Mouse (Mus musculus) CH12.LX (cell line): ENCODE data around the gene Tor1a. TPM values are rescaled to one million over a fixed set of nuclear protein-coding genes. Genes with fewer than 3 reads are reported as not detected.

Experiments
- DNase-seq: peaks from one replicate; pipeline ENCODE4 v3.0.0-alpha.2; 2013; ENCODE audit errors: extremely low read depth
- H3K27ac ChIP-seq: 2 replicates; pipeline ENCODE4 v1.5.1; 2012; ENCODE audit warnings: low read depth, mild to moderate bottlenecking, control low read depth, moderate library complexity; ENCODE audit not compliant: insufficient read depth
- H3K27me3 ChIP-seq: replicated peaks from 2 replicates; pipeline ENCODE3; 2012; ENCODE audit warnings: inconsistent platforms
- H3K36me3 ChIP-seq, 2 experiments: replicated peaks in 1 of 2; 2 replicates each; pipeline versions ENCODE3 to v1.6.1; 2012; ENCODE audit warnings: inconsistent platforms in 1 of 2, low read length in 1 of 2, mild to moderate bottlenecking in 1 of 2, mixed read lengths in 1 of 2, moderate library complexity in 1 of 2; ENCODE audit not compliant: control insufficient read depth in 1 of 2, insufficient read depth in 1 of 2
- H3K4me1 ChIP-seq, 2 experiments: 2 replicates each; pipeline ENCODE4 v1.6.1; 2012; ENCODE audit warnings: inconsistent platforms in 1 of 2, moderate library complexity in 1 of 2; ENCODE audit not compliant: insufficient read depth in 2 of 2, control insufficient read depth in 1 of 2
- H3K4me2 ChIP-seq: 2 replicates; pipeline ENCODE4 v1.6.1; 2012; ENCODE audit warnings: low read depth, mild to moderate bottlenecking, control low read depth; ENCODE audit not compliant: poor library complexity, insufficient read depth, severe bottlenecking
- H3K4me3 ChIP-seq, 3 experiments: fragments of 150-350 bp in 1 of 3; sonication (generic) in 1 of 3; replicated peaks in 1 of 3; 2 replicates each; pipeline versions ENCODE3 to v1.5.1; 2011 to 2012; ENCODE audit warnings: low read depth in 2 of 3, low read length in 2 of 3, mild to moderate bottlenecking in 2 of 3, moderate library complexity in 2 of 3, control low read depth in 1 of 3, improper control_type of control experiment in 1 of 3, inconsistent platforms in 1 of 3, mixed read lengths in 1 of 3; ENCODE audit not compliant: poor library complexity in 1 of 3
- H3K79me2 ChIP-seq: replicated peaks from 2 replicates; pipeline ENCODE4 v1.6.1; 2012; ENCODE audit warnings: mild to moderate bottlenecking, moderate library complexity; ENCODE audit not compliant: control insufficient read depth, poor library complexity, insufficient read depth, severe bottlenecking; ENCODE audit errors: extremely low read depth
- H3K9ac ChIP-seq: 2 replicates; pipeline ENCODE4 v1.6.1; 2012; ENCODE audit warnings: low read depth, mild to moderate bottlenecking, control low read depth, moderate library complexity; ENCODE audit not compliant: insufficient read depth
- H3K9me3 ChIP-seq: replicated peaks from 2 replicates; pipeline ENCODE3; 2012; ENCODE audit warnings: low read length, inconsistent platforms, mixed read lengths
- BHLHE40 ChIP-seq: IDR thresholded peaks from 2 replicates; pipeline ENCODE4 v1.6.1; 2011; ENCODE audit warnings: mild to moderate bottlenecking, low read depth, low read length, improper control_type of control experiment
- CHD1 ChIP-seq: IDR thresholded peaks from 2 replicates; pipeline ENCODE4 v1.6.1; 2012; ENCODE audit warnings: low read depth, low read length, improper control_type of control experiment, inconsistent platforms
- CHD2 ChIP-seq: IDR thresholded peaks from 2 replicates; pipeline ENCODE4 v1.6.1; 2011; ENCODE audit warnings: low read length, improper control_type of control experiment
- CTCF ChIP-seq, 2 experiments: IDR thresholded peaks in 1 of 2; conservative IDR thresholded peaks in 1 of 2; 2 replicates each; pipeline ENCODE4 v1.5.1; 2011 to 2012; ENCODE audit warnings: low read depth in 2 of 2, low read length in 2 of 2, improper control_type of control experiment in 1 of 2, inconsistent platforms in 1 of 2, mild to moderate bottlenecking in 1 of 2, moderate library complexity in 1 of 2
- E2F4 ChIP-seq: IDR thresholded peaks from 2 replicates; pipeline ENCODE4 v1.6.1; 2011; ENCODE audit warnings: low read depth, low read length, improper control_type of control experiment; ENCODE audit not compliant: insufficient replicate concordance
- ELF1 ChIP-seq: IDR thresholded peaks from 2 replicates; pipeline ENCODE4 v1.6.1; 2014; ENCODE audit warnings: low read depth, mild to moderate bottlenecking, inconsistent platforms, low read length, improper control_type of control experiment
- EP300 ChIP-seq: IDR thresholded peaks from 2 replicates; pipeline ENCODE4 v1.6.1; 2011; ENCODE audit warnings: low read length, improper control_type of control experiment
- ETS1 ChIP-seq: conservative IDR thresholded peaks from 2 replicates; pipeline ENCODE4 v1.6.1; 2012; ENCODE audit warnings: low read depth, mild to moderate bottlenecking, inconsistent platforms, low read length, improper control_type of control experiment, moderate library complexity
- GABPA ChIP-seq: IDR thresholded peaks from 2 replicates; pipeline ENCODE4 v1.6.1; 2012; ENCODE audit warnings: low read depth, low read length, improper control_type of control experiment, inconsistent platforms; ENCODE audit not compliant: insufficient replicate concordance
- HCFC1 ChIP-seq: IDR thresholded peaks from 2 replicates; pipeline ENCODE4 v1.6.1; 2012; ENCODE audit warnings: low read depth, mild to moderate bottlenecking, inconsistent platforms, low read length, improper control_type of control experiment
- IRF4 ChIP-seq: IDR thresholded peaks from 2 replicates; pipeline ENCODE4 v1.6.1; 2014; ENCODE audit warnings: low read depth, mild to moderate bottlenecking, inconsistent platforms, low read length, improper control_type of control experiment
- JUN ChIP-seq: IDR thresholded peaks from 2 replicates; pipeline ENCODE4 v1.6.1; 2011; ENCODE audit warnings: low read depth, mild to moderate bottlenecking, low read length, improper control_type of control experiment, moderate library complexity; ENCODE audit not compliant: insufficient read depth
- JUND ChIP-seq: conservative IDR thresholded peaks from 2 replicates; pipeline ENCODE4 v1.6.1; 2011; ENCODE audit warnings: low read depth, low read length, improper control_type of control experiment
- KAT2A ChIP-seq: IDR thresholded peaks from 2 replicates; pipeline ENCODE4 v1.6.1; 2012; ENCODE audit warnings: low read length, improper control_type of control experiment, inconsistent platforms; ENCODE audit not compliant: insufficient replicate concordance
- MAFK ChIP-seq: IDR thresholded peaks from 2 replicates; pipeline ENCODE4 v1.6.1; 2011; ENCODE audit warnings: low read length, improper control_type of control experiment; ENCODE audit not compliant: insufficient replicate concordance
- MAX ChIP-seq: IDR thresholded peaks from 2 replicates; pipeline ENCODE4 v1.6.1; 2011; ENCODE audit warnings: low read length, improper control_type of control experiment
- MAZ ChIP-seq: IDR thresholded peaks from 2 replicates; pipeline ENCODE4 v1.6.1; 2012; ENCODE audit warnings: low read depth, mild to moderate bottlenecking, inconsistent platforms, low read length, improper control_type of control experiment, moderate library complexity
- MEF2A ChIP-seq: IDR thresholded peaks from 2 replicates; pipeline ENCODE4 v1.6.1; 2014; ENCODE audit warnings: low read depth, mild to moderate bottlenecking, inconsistent platforms, low read length, improper control_type of control experiment, borderline replicate concordance
- MXI1 ChIP-seq: IDR thresholded peaks from 2 replicates; pipeline ENCODE4 v1.6.1; 2011; ENCODE audit warnings: mild to moderate bottlenecking, low read depth, low read length, improper control_type of control experiment
- MYC ChIP-seq: IDR thresholded peaks from 2 replicates; pipeline ENCODE4 v1.6.1; 2011; ENCODE audit warnings: low read depth, mild to moderate bottlenecking, improper control_type of control experiment, low read length
- NELFE ChIP-seq: IDR thresholded peaks from 2 replicates; pipeline ENCODE4 v1.6.1; 2011; ENCODE audit warnings: low read depth, low read length, improper control_type of control experiment
- NRF1 ChIP-seq: IDR thresholded peaks from 2 replicates; pipeline ENCODE4 v1.6.1; 2014; ENCODE audit warnings: low read depth, mild to moderate bottlenecking, inconsistent platforms, low read length, improper control_type of control experiment, moderate library complexity
- PAX5 ChIP-seq: IDR thresholded peaks from 2 replicates; pipeline ENCODE4 v1.6.1; 2012; ENCODE audit warnings: low read length, inconsistent platforms, mixed read lengths
- POLR2A ChIP-seq: IDR thresholded peaks from 2 replicates; pipeline ENCODE4 v1.6.1; 2011; ENCODE audit warnings: low read depth, mild to moderate bottlenecking, improper control_type of control experiment, low read length
- POLR2AphosphoS2 ChIP-seq: IDR thresholded peaks from 2 replicates; pipeline ENCODE4 v1.6.1; 2011; ENCODE audit warnings: low read depth, low read length, improper control_type of control experiment
- RAD21 ChIP-seq: IDR thresholded peaks from 2 replicates; pipeline ENCODE4 v1.6.1; 2011; ENCODE audit warnings: low read depth, mild to moderate bottlenecking, low read length, improper control_type of control experiment, moderate library complexity
- RCOR1 ChIP-seq: conservative IDR thresholded peaks from 2 replicates; pipeline ENCODE4 v1.6.1; 2012; ENCODE audit warnings: low read depth, mild to moderate bottlenecking, inconsistent platforms, low read length, improper control_type of control experiment
- SIN3A ChIP-seq: IDR thresholded peaks from 2 replicates; pipeline ENCODE4 v1.6.1; 2012; ENCODE audit warnings: low read length, improper control_type of control experiment, inconsistent platforms
- SMC3 ChIP-seq: IDR thresholded peaks from 2 replicates; pipeline ENCODE4 v1.6.1; 2011; ENCODE audit warnings: low read depth, low read length, improper control_type of control experiment
- TBP ChIP-seq: conservative IDR thresholded peaks from 2 replicates; pipeline ENCODE4 v1.6.1; 2011; ENCODE audit warnings: low read depth, low read length, improper control_type of control experiment
- TCF12 ChIP-seq: IDR thresholded peaks from 2 replicates; pipeline ENCODE4 v1.6.1; 2014; ENCODE audit warnings: low read depth, mild to moderate bottlenecking, inconsistent platforms, low read length, improper control_type of control experiment
- UBTF ChIP-seq: IDR thresholded peaks from 2 replicates; pipeline ENCODE4 v1.6.1; 2012; ENCODE audit warnings: low read depth, mild to moderate bottlenecking, inconsistent platforms, low read length, improper control_type of control experiment, moderate library complexity
- USF1 ChIP-seq: IDR thresholded peaks from 2 replicates; pipeline ENCODE4 v1.6.1; 2014; ENCODE audit warnings: low read depth, mild to moderate bottlenecking, inconsistent platforms, low read length, improper control_type of control experiment
- USF2 ChIP-seq: conservative IDR thresholded peaks from 2 replicates; pipeline ENCODE4 v1.6.1; 2011; ENCODE audit warnings: low read depth, low read length, improper control_type of control experiment
- ZC3H11A ChIP-seq: IDR thresholded peaks from 2 replicates; pipeline ENCODE4 v1.6.1; 2012; ENCODE audit warnings: low read depth, mild to moderate bottlenecking, inconsistent platforms, low read length, improper control_type of control experiment
- ZKSCAN1 ChIP-seq: IDR thresholded peaks from 2 replicates; pipeline ENCODE4 v1.6.1; 2012; ENCODE audit warnings: low read depth, inconsistent platforms, low read length, improper control_type of control experiment, borderline replicate concordance
- ZMIZ1 ChIP-seq: IDR thresholded peaks from 2 replicates; pipeline ENCODE4 v1.6.1; 2012; ENCODE audit warnings: low read depth, mild to moderate bottlenecking, inconsistent platforms, low read length, improper control_type of control experiment
- ZNF384 ChIP-seq: IDR thresholded peaks from 2 replicates; pipeline ENCODE4 v1.6.1; 2012; ENCODE audit warnings: low read depth, low read length, improper control_type of control experiment, inconsistent platforms
- dilution Hi-C: fragments of 300-500 bp; cut with MboI; formaldehyde crosslinking; loops from 2 replicates; pipeline ENCODE4 v1.14.3; 2020; ENCODE audit warnings: low sequenced_read_pairs; ENCODE audit not compliant: extremely low pct_unique_long_range_greater_than_20kb, extremely low pct_ligation_motif_present
- in situ Hi-C: fragments of 300-500 bp; cut with MboI; formaldehyde crosslinking; loops from 3 replicates; pipeline ENCODE4 v1.14.3; 2019; ENCODE audit warnings: low sequenced_read_pairs, low pct_ligation_motif_present, low pct_unique_long_range_greater_than_20kb, mixed read lengths
- polyA plus RNA-seq: library from polyadenylated mRNA; unstranded; fragments of >175 nt; gene quantifications from 2 replicates; pipeline ENCODE4 v1.2.1, GENCODE M21; 2012; ENCODE audit warnings: low read depth; ENCODE audit not compliant: insufficient read length
- total RNA-seq, 2 experiments: library from RNA; depleted of rRNA; stranded (reverse); fragments of 300-350 nt in 1 of 2; fragments of >200 nt in 1 of 2; gene quantifications; 2 replicates each; pipeline ENCODE4 v1.2.3; 2012 to 2014

The Tor1a gene
- total and polyA plus RNA-seq, 3 experiments, result 44.9 to 58.2 (median 45.6) TPM

DNA sequence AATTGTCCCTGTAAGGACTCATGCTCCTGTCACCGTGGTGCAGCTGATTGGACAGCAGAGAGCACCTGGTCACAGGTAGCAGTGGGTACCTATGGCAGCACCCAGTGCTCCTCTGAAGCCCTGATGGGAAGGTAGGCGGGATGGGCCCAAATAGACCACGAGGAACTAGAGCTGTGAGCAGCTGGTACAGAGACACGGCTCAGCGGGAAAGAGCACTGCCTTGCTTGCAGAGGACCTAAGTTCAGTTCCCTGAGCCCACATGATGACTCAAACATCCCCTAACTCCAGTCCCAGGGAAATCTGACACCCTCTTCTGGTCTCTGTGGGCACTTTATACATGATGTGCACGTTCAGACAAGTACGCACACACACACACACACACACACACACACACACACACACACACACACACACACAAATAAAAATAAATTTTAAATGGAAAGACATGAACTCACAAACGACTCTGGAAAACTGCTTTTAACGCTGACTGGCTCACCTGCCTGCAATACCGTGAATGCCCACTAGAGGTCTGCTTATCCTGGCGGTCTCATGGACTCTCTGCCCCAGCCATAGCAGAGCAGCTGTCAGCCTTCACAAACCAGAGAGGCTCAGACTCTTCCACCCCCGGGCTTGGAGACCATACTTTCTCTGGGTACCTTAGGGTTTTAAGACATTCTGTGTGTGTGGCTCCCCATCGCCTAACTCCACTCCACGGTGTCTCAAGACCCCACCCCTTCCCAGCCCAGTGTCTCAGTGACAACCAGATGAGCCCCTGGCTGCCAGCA is 39.7 kb downstream of the Tor1a start:
- dilution Hi-C loops, result no loop called here
- Histone ChIP-seq H3K9ac (peak overlapping the region; percentile 68), H3K79me2 (no peaks in the 10 kb centered on the region), H3K27ac (peak overlapping the region; percentile 52), H3K4me2 (peak overlapping the region; percentile 87), H3K4me3 (peak overlapping the region in 1 of 3 experiments; percentile 61), H3K36me3 (peaks cover 0 to 3% of the 10 kb centered on the region in 2 experiments), H3K27me3 (peaks cover 2% of the 10 kb centered on the region), H3K9me3 (peaks cover 2% of the 10 kb centered on the region), H3K4me1 (peaks cover 26 to 41% of the 10 kb centered on the region in 2 experiments)
- DNase-seq, result peak; percentile 87
- no peak for TF ChIP-seq HCFC1
- peak; percentile 25; the same call in 1 of the 2 replicates for TF ChIP-seq IRF4
- TF ChIP-seq TCF12, result no peak
- 0 out of 2 replicates have a peak, but pooled peaks have one; percentile 52 for TF ChIP-seq UBTF
- no peak for TF ChIP-seq MEF2A
- no peak for TF ChIP-seq POLR2A
- TF ChIP-seq RAD21, result peak; percentile 19
- no peak for TF ChIP-seq TBP
- no peak for TF ChIP-seq PAX5
- TF ChIP-seq POLR2AphosphoS2, result no peak
- TF ChIP-seq ELF1, result no peak
- TF ChIP-seq GABPA, result no peak
- TF ChIP-seq USF2, result no peak
- TF ChIP-seq MYC, result 0 out of 2 replicates have a peak, but pooled peaks have one; percentile 61
- TF ChIP-seq ZC3H11A, result no peak
- 0 out of 2 replicates have a peak, but pooled peaks have one; percentile 26 for TF ChIP-seq NRF1
- TF ChIP-seq JUN, result no peak
- peak; percentile 75; the same call in 1 of the 2 replicates for TF ChIP-seq MAZ
- peak; percentile 59; the same call in 1 of the 2 replicates for TF ChIP-seq SIN3A
- no peak for TF ChIP-seq CHD1
- TF ChIP-seq E2F4, result no peak
- peak; percentile 81 to 95 for TF ChIP-seq CTCF (conservative IDR thresholded peaks at IDR 0.05 in 1 of 2, IDR thresholded peaks at IDR 0.05 in 1 of 2; ENCODE audit: low read depth in 2 of 2, low read length in 2 of 2)
- TF ChIP-seq MAFK, result no peak
- no peak for TF ChIP-seq ZKSCAN1
- TF ChIP-seq RCOR1, result no peak
- no peak; the same call in none of the 2 replicates for TF ChIP-seq MXI1
- peak; percentile 66 for TF ChIP-seq BHLHE40
- TF ChIP-seq SMC3, result peak; percentile 54
- no peak for TF ChIP-seq ZNF384
- TF ChIP-seq JUND, result no peak
- no peak for TF ChIP-seq ETS1
- TF ChIP-seq USF1, result no peak
- TF ChIP-seq ZMIZ1, result no peak
- TF ChIP-seq NELFE, result no peak
- TF ChIP-seq KAT2A, result no peak
- no peak for TF ChIP-seq EP300
- TF ChIP-seq CHD2, result no peak
- TF ChIP-seq MAX, result no peak
- in situ Hi-C loops, result no loop called here
